Mouse (Mus musculus): ENCODE data around the gene Gm4894. TPM values are rescaled to one million over a fixed set of nuclear protein-coding genes. Genes with fewer than 3 reads are reported as not detected.

Gene Gm4894
- polyA plus RNA-seq (2017; shearing (Covaris generic)) = 0.38 TPM

GRCm38 (mm10) chr9:49250231-49250630 lies at the start of gene Gm4894:
Gene Gm4894, plus strand, starts transcription at chr9:49250531.

Other genes starting within 250 kb of the Gm4894 start
- gene Zw10, start 194.9 kb upstream of the Gm4894 start, polyA plus RNA-seq (2017; shearing (Covaris generic)) = 38.0 TPM
- gene Tmprss5, start 169.3 kb upstream of the Gm4894 start, polyA plus RNA-seq (2017; shearing (Covaris generic)) = not detected
- 0.15 TPM for gene Drd2, start 90.1 kb downstream of the Gm4894 start, polyA plus RNA-seq (2017; shearing (Covaris generic))
- gene Ankk1, start 176.5 kb downstream of the Gm4894 start, polyA plus RNA-seq (2017; shearing (Covaris generic)) = 0.23 TPM
- 0.43 TPM for gene Ttc12, start 235.7 kb downstream of the Gm4894 start, polyA plus RNA-seq (2017; shearing (Covaris generic))

All from effector memory CD4-positive, alpha-beta T cell, adult 7 months (primary cell).